Mouse (Mus musculus): ENCODE data around the gene Grik4. TPM values are rescaled to one million over a fixed set of nuclear protein-coding genes. Genes with fewer than 3 reads are reported as not detected.

The Grik4 gene
- polyA plus RNA-seq, 1 experiment = 0.26 TPM

GRCm38 (mm10) chr9:42945174-42945573 lies 881 bp upstream of the Grik4 start:
- H3K4me3 ChIP-seq (ENCODE audit: insufficient read depth, low read length) = no peak overlapping the region
- TF ChIP-seq POLR2A (IDR thresholded peaks at IDR 0.05; ENCODE audit: low read depth, low read length) = no peak
- TF ChIP-seq CTCF (IDR thresholded peaks at IDR 0.05; ENCODE audit: borderline replicate concordance, insufficient read depth, low read length) = no peak
- no peaks in the 10 kb centered on the region for H3K4me1 ChIP-seq (ENCODE audit: control insufficient read depth, insufficient read depth, low read length)
- H3K27ac ChIP-seq (ENCODE audit: insufficient read depth, low read length) = no peak overlapping the region

- no peak overlapping the region for H3K27ac ChIP-seq (ENCODE audit: insufficient read depth, low read length)
- TF ChIP-seq CTCF (IDR thresholded peaks at IDR 0.05; ENCODE audit: borderline replicate concordance, insufficient read depth, low read length) (peak; percentile 88), POLR2A (IDR thresholded peaks at IDR 0.05; ENCODE audit: low read depth, low read length) (no peak)
- H3K4me1 ChIP-seq (ENCODE audit: control insufficient read depth, insufficient read depth, low read length) = no peaks in the 10 kb centered on the region
- peak overlapping the region; percentile 58; the same call in 1 of the 2 replicates for H3K4me3 ChIP-seq (ENCODE audit: insufficient read depth, low read length)
Measured at GRCm38 (mm10) chr9:42944536-42945006, 278 bp upstream of the Grik4 start.

DNA sequence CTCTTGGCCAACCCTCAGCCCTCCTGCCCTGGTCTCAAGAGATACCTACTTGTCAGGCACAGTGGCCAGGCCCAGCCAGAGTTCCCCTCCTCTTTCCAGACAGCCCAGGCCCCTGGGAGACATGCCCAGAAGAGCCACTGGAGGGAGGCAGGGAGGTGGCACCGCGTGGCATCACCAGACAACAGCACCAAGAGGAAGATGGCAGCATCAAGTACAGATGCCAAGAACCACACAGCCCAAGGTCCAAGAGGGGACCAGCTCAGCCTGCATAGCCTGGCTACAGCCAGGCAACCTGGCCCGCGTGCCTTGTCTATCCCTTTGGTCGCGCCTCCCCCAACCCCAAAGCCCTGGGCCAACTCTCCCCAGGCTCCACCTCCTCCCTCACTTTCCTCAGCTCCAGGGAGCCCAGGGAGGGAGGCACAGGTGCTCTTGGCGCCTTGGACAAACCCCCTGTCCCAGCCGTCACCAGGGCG lies 1.2 kb downstream of the Grik4 start:
- Histone ChIP-seq H3K4me3 (ENCODE audit: insufficient read depth, low read length) (no peak overlapping the region), H3K27ac (ENCODE audit: insufficient read depth, low read length) (no peak overlapping the region), H3K4me1 (ENCODE audit: control insufficient read depth, insufficient read depth, low read length) (no peaks in the 10 kb centered on the region)
- TF ChIP-seq POLR2A (IDR thresholded peaks at IDR 0.05; ENCODE audit: low read depth, low read length) (no peak), CTCF (IDR thresholded peaks at IDR 0.05; ENCODE audit: borderline replicate concordance, insufficient read depth, low read length) (no peak; the same call in 1 of the 2 replicates)

- TF ChIP-seq CTCF (IDR thresholded peaks at IDR 0.05; ENCODE audit: borderline replicate concordance, insufficient read depth, low read length) = no peak
- no peak for TF ChIP-seq POLR2A (IDR thresholded peaks at IDR 0.05; ENCODE audit: low read depth, low read length)
- Histone ChIP-seq H3K4me3 (ENCODE audit: insufficient read depth, low read length) (no peak overlapping the region), H3K4me1 (ENCODE audit: control insufficient read depth, insufficient read depth, low read length) (no peaks in the 10 kb centered on the region), H3K27ac (ENCODE audit: insufficient read depth, low read length) (no peak overlapping the region)
Measured at GRCm38 (mm10) chr9:42942148-42942547, 2.1 kb downstream of the Grik4 start.

GRCm38 (mm10) chr9:42932146-42932545 lies 12.1 kb downstream of the Grik4 start:
- TF ChIP-seq POLR2A (IDR thresholded peaks at IDR 0.05; ENCODE audit: low read depth, low read length) = no peak
- no peak for TF ChIP-seq CTCF (IDR thresholded peaks at IDR 0.05; ENCODE audit: borderline replicate concordance, insufficient read depth, low read length)

GRCm38 (mm10) chr9:42927498-42927897 lies 16.8 kb downstream of the Grik4 start:
- TF ChIP-seq POLR2A (IDR thresholded peaks at IDR 0.05; ENCODE audit: low read depth, low read length) (no peak), CTCF (IDR thresholded peaks at IDR 0.05; ENCODE audit: borderline replicate concordance, insufficient read depth, low read length) (no peak)
- Histone ChIP-seq H3K4me1 (ENCODE audit: control insufficient read depth, insufficient read depth, low read length) (no peaks in the 10 kb centered on the region), H3K4me3 (ENCODE audit: insufficient read depth, low read length) (no peak overlapping the region), H3K27ac (ENCODE audit: insufficient read depth, low read length) (no peak overlapping the region)

More at GRCm38 (mm10) chr9:42932146-42932545, 12.1 kb downstream of the Grik4 start:
- H3K4me1 ChIP-seq (ENCODE audit: control insufficient read depth, insufficient read depth, low read length) = no peaks in the 10 kb centered on the region
- H3K4me3 ChIP-seq (ENCODE audit: insufficient read depth, low read length) = no peak overlapping the region
- no peak overlapping the region for H3K27ac ChIP-seq (ENCODE audit: insufficient read depth, low read length)

DNA sequence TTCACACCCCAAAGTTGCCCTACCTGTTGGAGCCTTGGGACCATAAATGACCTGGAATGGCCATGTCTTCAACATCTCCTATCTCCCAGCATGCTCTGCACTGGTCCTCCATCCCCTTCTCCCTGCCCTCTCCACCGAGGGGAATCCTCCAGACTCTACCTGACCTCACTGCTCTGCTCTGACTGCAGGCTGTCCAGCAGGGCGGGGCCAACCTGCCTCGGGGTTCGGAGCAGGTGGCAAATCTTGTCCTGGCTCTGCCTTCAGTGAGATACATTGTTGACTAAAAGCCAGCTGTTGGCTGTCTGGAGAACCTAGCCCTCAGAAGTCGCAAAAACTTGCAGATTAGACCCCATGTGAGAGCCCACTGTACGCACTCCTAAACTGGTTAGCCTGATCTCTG lies 17.7 kb downstream of the Grik4 start:
- Histone ChIP-seq H3K4me1 (ENCODE audit: control insufficient read depth, insufficient read depth, low read length) (no peaks in the 10 kb centered on the region), H3K4me3 (ENCODE audit: insufficient read depth, low read length) (no peak overlapping the region), H3K27ac (ENCODE audit: insufficient read depth, low read length) (no peak overlapping the region)
- TF ChIP-seq POLR2A (IDR thresholded peaks at IDR 0.05; ENCODE audit: low read depth, low read length) = no peak
- TF ChIP-seq CTCF (IDR thresholded peaks at IDR 0.05; ENCODE audit: borderline replicate concordance, insufficient read depth, low read length) = no peak

GRCm38 (mm10) chr9:42921830-42922229 lies 22.5 kb downstream of the Grik4 start:
- Histone ChIP-seq H3K4me3 (ENCODE audit: insufficient read depth, low read length) (no peak overlapping the region), H3K27ac (ENCODE audit: insufficient read depth, low read length) (no peak overlapping the region), H3K4me1 (ENCODE audit: control insufficient read depth, insufficient read depth, low read length) (no peaks in the 10 kb centered on the region)
- TF ChIP-seq CTCF (IDR thresholded peaks at IDR 0.05; ENCODE audit: borderline replicate concordance, insufficient read depth, low read length) (no peak), POLR2A (IDR thresholded peaks at IDR 0.05; ENCODE audit: low read depth, low read length) (no peak)

- Histone ChIP-seq H3K4me1 (ENCODE audit: control insufficient read depth, insufficient read depth, low read length) (no peaks in the 10 kb centered on the region), H3K4me3 (ENCODE audit: insufficient read depth, low read length) (no peak overlapping the region), H3K27ac (ENCODE audit: insufficient read depth, low read length) (no peak overlapping the region)
- no peak for TF ChIP-seq POLR2A (IDR thresholded peaks at IDR 0.05; ENCODE audit: low read depth, low read length)
- no peak for TF ChIP-seq CTCF (IDR thresholded peaks at IDR 0.05; ENCODE audit: borderline replicate concordance, insufficient read depth, low read length)
Measured at GRCm38 (mm10) chr9:42920190-42920589, 24.1 kb downstream of the Grik4 start.

GRCm38 (mm10) chr9:42917911-42918310 lies 26.4 kb downstream of the Grik4 start:
- no peak overlapping the region for H3K27ac ChIP-seq (ENCODE audit: insufficient read depth, low read length)
- 0 out of 2 replicates have a peak, but pooled peaks cover 1% of the 10 kb centered on the region for H3K4me1 ChIP-seq (ENCODE audit: control insufficient read depth, insufficient read depth, low read length)
- TF ChIP-seq POLR2A (IDR thresholded peaks at IDR 0.05; ENCODE audit: low read depth, low read length) (no peak), CTCF (IDR thresholded peaks at IDR 0.05; ENCODE audit: borderline replicate concordance, insufficient read depth, low read length) (no peak)
- H3K4me3 ChIP-seq (ENCODE audit: insufficient read depth, low read length) = no peak overlapping the region

Measured in embryonic fibroblast, embryonic 13.5 days (primary cell).